Mouse (Mus musculus) forebrain, embryonic 12.5 days (tissue): ENCODE measurements at regions not wholly inside any gene's neighbourhood (a gene's known extent, or its start where the extent isn't known, plus 50 kb on each side); places are given as distances from the start of the nearest gene placed in this dataset.

Experiments used
- ATAC-seq: fragments of 200-750 bp; cut with Nextera tagmentation; 2 replicates; pipeline ENCODE4 v1.8.0; 2017; ENCODE audit warnings: moderate TSS enrichment; ENCODE audit not compliant: low FRiP score
- H3K27ac ChIP-seq: fragments of 300-500 bp; sonication (generic); 2 replicates; pipeline ENCODE4 v1.5.1; 2016; ENCODE audit warnings: mild to moderate bottlenecking
- H3K27me3 ChIP-seq: fragments of 300-500 bp; sonication (generic); 2 replicates; pipeline ENCODE4 v1.6.1; 2016; ENCODE audit warnings: mild to moderate bottlenecking
- H3K36me3 ChIP-seq: fragments of 300-500 bp; sonication (generic); replicated peaks from 2 replicates; pipeline ENCODE4 v1.6.1; 2016; ENCODE audit warnings: mild to moderate bottlenecking
- H3K4me1 ChIP-seq: fragments of 300-500 bp; sonication (generic); 2 replicates; pipeline ENCODE4 v1.6.1; 2016
- H3K4me2 ChIP-seq: fragments of 300-500 bp; sonication (generic); 2 replicates; pipeline ENCODE4 v1.6.1; 2016; ENCODE audit warnings: mild to moderate bottlenecking, moderate library complexity
- H3K4me3 ChIP-seq: fragments of 300-500 bp; sonication (generic); replicated peaks from 2 replicates; pipeline ENCODE4 v1.5.1; 2016; ENCODE audit warnings: mild to moderate bottlenecking
- H3K9ac ChIP-seq: fragments of 300-500 bp; sonication (generic); 2 replicates; pipeline ENCODE4 v1.6.1; 2016; ENCODE audit warnings: mild to moderate bottlenecking
- H3K9me3 ChIP-seq: fragments of 300-500 bp; sonication (generic); 2 replicates; pipeline ENCODE4 v1.6.1; 2016
- WGBS: fragments of 180-500 bp; shearing (Covaris S2); methylation state at CpG from one replicate; pipeline ENCODE4 v1.1.7; 2016; 5-methylcytosine and 5-hydroxymethylcytosine counted together

DNA sequence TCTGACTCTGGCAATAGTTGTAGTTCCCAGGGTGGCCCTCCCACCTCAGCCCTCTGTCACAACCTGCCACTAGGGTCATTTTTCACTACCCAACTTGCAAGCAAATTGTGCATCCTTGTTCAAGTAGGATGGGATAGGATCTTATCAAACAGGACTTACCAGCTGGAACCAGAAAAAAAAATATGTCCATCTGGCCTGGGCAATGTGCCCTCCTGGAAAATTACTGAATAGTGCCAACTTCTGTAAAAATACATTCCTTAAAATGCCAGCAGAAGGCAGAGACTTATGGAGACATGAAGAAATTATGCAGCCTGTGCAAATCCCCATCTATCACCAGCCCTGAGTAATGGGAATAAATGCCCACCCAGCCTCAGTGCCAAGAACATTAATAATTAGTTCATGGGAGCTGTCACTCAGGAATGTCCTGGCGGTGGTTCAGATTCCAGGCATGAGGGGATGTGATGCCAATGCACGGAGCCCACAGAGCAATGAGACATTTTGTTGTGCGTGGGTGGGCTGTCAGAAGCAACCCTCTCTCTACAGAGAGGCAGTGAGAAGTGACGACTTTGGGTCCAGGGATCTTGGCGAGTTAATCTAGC is 139.6 kb downstream of the Otor start:
- Histone ChIP-seq H3K4me1 (no peaks in the 10 kb centered on the region), H3K9ac (no peak overlapping the region), H3K36me3 (no peaks in the 10 kb centered on the region), H3K4me2 (no peak overlapping the region), H3K4me3 (no peak overlapping the region), H3K27ac (no peak overlapping the region), H3K27me3 (no peaks in the 10 kb centered on the region), H3K9me3 (no peaks in the 10 kb centered on the region)
- no peak for ATAC-seq
- 77% methylated on average over 5 of the region's 5 CpGs for WGBS

DNA sequence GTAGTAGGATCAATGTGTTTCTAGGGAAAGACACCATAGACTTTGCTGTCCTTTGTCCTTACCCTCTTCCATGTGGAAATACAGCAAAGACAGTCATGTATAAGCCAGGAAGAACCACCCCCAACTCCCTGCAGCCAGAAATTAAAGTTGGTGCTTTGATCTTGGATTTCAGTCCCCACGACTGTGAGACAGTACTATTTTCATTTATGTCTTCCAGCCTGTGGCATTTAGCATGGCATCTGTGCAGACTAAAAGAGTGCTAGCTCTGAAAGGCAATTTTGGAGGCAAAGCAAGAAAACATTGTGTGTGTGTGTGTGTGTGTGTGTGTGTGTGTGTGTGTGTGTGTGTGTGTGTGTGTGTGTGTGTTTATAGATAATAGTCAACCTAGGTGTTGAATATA is 144.1 kb downstream of the Otor start:
- 69% methylated on average over 1 of the region's 1 CpGs for WGBS
- no peaks in the 10 kb centered on the region for H3K36me3 ChIP-seq
- no peaks in the 10 kb centered on the region for H3K4me1 ChIP-seq
- no peaks in the 10 kb centered on the region for H3K27me3 ChIP-seq
- ATAC-seq: no peak
- H3K9me3 ChIP-seq: no peaks in the 10 kb centered on the region
- no peak overlapping the region for H3K27ac ChIP-seq
- H3K4me3 ChIP-seq: no peak overlapping the region
- no peak overlapping the region for H3K9ac ChIP-seq
- H3K4me2 ChIP-seq: no peak overlapping the region

DNA sequence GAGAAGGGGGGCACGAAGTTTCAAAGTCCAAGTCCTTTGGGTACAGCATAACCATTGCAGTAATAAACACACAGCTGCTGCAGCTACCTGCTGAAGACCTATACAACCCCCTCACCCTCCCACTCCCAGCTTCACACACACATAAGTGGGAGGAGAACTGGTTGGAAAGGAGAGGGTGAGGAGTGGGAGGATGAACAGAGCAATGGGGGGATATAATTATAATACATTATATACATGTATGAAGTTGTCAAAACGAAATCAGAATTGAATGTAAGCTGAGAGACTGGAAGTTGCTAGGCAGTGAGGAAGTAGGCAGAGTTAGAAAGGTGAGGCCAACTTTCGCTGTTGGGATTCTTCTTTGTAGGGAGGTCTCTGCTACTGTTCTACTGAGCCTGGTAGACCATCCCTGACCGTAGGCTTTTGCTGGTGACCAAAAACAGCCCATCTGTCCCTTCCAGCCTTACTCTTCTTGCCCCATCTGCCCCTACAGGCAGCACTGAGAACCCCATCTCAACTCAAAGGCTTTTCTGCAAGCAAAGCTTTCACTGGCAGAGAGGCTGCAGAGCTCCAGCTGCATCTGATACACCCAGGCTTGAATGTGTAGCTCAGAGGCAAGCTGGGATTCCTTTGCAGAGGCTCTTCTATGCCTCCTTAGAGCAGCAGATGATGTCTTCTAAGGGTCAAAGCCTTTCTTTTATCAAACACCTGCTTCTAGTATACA is 146.3 kb downstream of the Otor start:
- Histone ChIP-seq H3K4me1 (no peaks in the 10 kb centered on the region), H3K36me3 (no peaks in the 10 kb centered on the region), H3K27ac (no peak overlapping the region), H3K4me2 (no peak overlapping the region), H3K27me3 (no peaks in the 10 kb centered on the region), H3K9ac (no peak overlapping the region), H3K9me3 (no peaks in the 10 kb centered on the region), H3K4me3 (no peak overlapping the region)
- no peak for ATAC-seq
- 68% methylated on average over 4 of the region's 4 CpGs for WGBS

DNA sequence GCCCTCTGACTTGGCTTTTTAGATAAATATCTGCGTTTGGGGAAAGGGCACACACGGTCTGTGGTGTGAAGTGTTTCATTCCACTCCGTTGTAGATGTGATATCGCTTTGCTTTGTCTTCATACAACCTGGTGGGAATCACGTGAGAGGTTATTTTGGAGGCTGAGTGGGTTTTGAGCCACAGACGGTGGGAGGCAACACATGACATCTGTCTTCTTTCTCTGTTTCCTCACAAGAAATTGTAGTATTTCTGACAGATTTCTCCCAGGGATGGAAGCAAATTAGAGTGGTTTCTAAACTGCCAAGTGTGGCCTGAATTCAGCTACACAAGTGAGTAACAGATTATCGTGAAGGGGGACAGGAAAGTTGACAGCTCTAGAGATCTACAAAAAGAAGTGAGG is 155.5 kb downstream of the Otor start:
- H3K4me3 ChIP-seq: no peak overlapping the region
- no peak overlapping the region for H3K4me2 ChIP-seq
- H3K36me3 ChIP-seq: no peaks in the 10 kb centered on the region
- H3K4me1 ChIP-seq: no peaks in the 10 kb centered on the region
- no peak overlapping the region for H3K9ac ChIP-seq
- ATAC-seq: no peak
- no peaks in the 10 kb centered on the region for H3K27me3 ChIP-seq
- H3K27ac ChIP-seq: no peak overlapping the region
- no peaks in the 10 kb centered on the region for H3K9me3 ChIP-seq
- 80% methylated on average over 7 of the region's 7 CpGs for WGBS

DNA sequence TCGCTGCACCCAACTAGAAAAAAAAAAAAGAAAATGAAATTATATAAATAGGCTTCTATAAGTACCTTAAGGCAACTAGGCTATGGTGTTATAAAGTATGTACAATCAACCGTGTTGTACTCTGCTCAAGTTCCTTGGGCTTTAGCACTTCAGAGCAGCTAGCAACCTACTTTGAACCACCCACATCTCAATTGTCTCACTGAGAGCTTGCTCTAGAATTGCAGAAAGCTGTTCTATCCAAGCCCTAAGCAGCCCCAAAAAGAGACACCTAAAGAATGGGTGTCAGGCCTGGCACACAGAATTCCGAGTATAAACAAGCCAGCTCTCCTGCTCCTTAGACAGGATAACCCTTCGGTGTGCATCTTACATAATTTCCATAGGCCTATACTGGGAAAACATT is 162.0 kb downstream of the Otor start:
- Histone ChIP-seq H3K36me3 (no peaks in the 10 kb centered on the region), H3K27ac (no peak overlapping the region), H3K4me1 (no peaks in the 10 kb centered on the region), H3K27me3 (no peaks in the 10 kb centered on the region), H3K9me3 (no peaks in the 10 kb centered on the region), H3K4me3 (no peak overlapping the region), H3K4me2 (no peak overlapping the region), H3K9ac (no peak overlapping the region)
- WGBS: 87% methylated on average over 4 of the region's 4 CpGs
- ATAC-seq: no peak

DNA sequence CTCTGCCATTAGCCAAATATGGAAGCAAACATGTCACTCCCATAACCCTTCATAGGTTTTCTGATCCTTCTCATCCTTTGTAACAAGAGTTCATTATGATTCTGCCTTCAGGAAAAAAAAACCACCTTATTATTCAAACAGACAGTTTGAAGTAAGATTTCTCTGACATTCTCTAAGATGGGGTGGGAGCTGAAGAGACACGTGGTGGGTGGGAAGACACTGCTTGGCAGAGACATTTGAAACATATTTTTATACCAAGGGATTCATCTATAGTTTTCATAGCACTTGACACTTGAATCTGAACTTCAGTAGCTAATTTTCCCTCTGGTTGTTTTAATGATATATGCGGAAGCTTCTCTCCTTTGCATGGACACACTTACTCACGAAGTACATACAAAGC is 165.5 kb downstream of the Otor start:
- Histone ChIP-seq H3K9me3 (no peaks in the 10 kb centered on the region), H3K36me3 (no peaks in the 10 kb centered on the region), H3K27ac (no peak overlapping the region), H3K9ac (no peak overlapping the region), H3K27me3 (no peaks in the 10 kb centered on the region), H3K4me2 (no peak overlapping the region), H3K4me3 (no peak overlapping the region), H3K4me1 (no peaks in the 10 kb centered on the region)
- no peak for ATAC-seq
- WGBS: 94% methylated on average over 3 of the region's 3 CpGs

DNA sequence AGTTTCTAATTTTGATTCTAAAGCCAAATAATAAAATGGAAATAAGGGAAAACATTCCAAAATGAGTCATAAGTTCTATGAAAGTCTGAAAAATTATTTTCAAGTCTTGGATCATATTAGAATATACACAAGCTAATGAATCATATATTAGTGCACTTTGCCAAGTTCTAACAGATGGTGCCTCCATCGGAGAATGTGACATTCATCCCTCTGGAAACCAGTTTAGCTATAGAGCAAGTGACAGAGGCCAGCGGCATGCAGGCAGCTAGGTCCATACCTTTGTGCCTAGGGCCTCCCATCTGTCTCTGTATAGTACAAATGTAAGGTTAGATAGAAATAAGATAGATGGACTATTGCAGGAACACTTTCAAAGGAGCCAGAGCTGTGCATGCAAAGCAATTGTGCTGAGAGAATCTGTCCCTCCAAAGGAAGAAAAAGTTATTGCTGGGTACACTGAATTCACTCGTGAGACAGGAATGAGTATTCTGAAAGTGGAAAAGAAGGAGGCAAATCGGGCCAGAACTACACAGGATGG is 167.9 kb downstream of the Otor start:
- Histone ChIP-seq H3K27ac (no peak overlapping the region), H3K4me2 (no peak overlapping the region), H3K9me3 (no peaks in the 10 kb centered on the region), H3K4me3 (no peak overlapping the region), H3K27me3 (no peaks in the 10 kb centered on the region), H3K4me1 (no peaks in the 10 kb centered on the region), H3K36me3 (no peaks in the 10 kb centered on the region), H3K9ac (no peak overlapping the region)
- no peak for ATAC-seq
- 94% methylated on average over 4 of the region's 4 CpGs for WGBS

DNA sequence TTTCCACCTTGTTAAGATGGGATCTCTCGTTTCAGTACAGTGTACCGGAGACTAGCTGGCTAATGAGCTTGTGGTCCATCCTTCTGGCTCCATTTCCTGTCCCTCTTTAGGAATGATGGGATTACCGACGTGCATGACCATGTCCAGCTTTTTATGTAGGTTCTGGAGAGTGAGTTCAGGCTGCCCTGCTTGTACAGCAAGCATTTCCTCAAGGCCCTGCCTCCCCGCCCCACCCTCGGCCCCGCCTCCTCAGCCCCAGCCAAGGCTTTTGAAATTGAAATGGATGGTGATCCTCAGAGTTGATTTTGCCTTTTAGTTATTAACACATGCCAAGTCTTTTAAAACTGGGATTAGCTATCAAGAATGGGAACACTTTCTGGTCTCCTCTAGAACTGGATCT is 190.8 kb downstream of the Otor start:
- WGBS: 45% methylated on average over 7 of the region's 7 CpGs
- no peak; the same call in 1 of the 2 replicates for ATAC-seq

DNA sequence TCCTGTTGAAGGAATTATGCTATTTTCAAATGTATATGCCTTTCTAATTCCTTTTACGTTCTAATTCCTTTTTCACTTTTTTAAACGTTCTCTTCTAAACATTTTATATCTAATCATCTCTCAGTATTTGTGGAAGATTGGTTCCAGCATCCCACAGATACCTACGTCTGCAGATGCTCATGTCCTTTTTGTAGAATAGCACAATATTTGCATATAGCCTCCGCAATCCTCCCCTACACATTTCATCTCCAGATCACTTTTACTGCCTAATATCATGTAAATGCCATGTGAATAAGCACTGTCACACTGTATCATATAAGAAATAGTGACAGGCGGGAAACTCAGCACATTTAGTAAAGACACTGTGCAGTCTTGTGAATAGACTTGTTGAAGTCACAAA is 192.6 kb downstream of the Otor start:
- Histone ChIP-seq H3K4me3 (no peak overlapping the region), H3K9me3 (no peaks in the 10 kb centered on the region), H3K4me1 (no peaks in the 10 kb centered on the region), H3K9ac (no peak overlapping the region), H3K27ac (no peak overlapping the region), H3K4me2 (no peak overlapping the region), H3K27me3 (no peaks in the 10 kb centered on the region), H3K36me3 (no peaks in the 10 kb centered on the region)
- ATAC-seq: no peak
- WGBS: 84% methylated on average over 5 of the region's 5 CpGs

More for the DNA sequence above, 190.8 kb downstream of the Otor start:
- no peaks in the 10 kb centered on the region for H3K9me3 ChIP-seq
- H3K27ac ChIP-seq: no peak overlapping the region
- H3K36me3 ChIP-seq: no peaks in the 10 kb centered on the region
- no peaks in the 10 kb centered on the region for H3K27me3 ChIP-seq
- H3K9ac ChIP-seq: no peak overlapping the region
- no peak overlapping the region for H3K4me2 ChIP-seq
- no peak overlapping the region for H3K4me3 ChIP-seq
- no peaks in the 10 kb centered on the region for H3K4me1 ChIP-seq

DNA sequence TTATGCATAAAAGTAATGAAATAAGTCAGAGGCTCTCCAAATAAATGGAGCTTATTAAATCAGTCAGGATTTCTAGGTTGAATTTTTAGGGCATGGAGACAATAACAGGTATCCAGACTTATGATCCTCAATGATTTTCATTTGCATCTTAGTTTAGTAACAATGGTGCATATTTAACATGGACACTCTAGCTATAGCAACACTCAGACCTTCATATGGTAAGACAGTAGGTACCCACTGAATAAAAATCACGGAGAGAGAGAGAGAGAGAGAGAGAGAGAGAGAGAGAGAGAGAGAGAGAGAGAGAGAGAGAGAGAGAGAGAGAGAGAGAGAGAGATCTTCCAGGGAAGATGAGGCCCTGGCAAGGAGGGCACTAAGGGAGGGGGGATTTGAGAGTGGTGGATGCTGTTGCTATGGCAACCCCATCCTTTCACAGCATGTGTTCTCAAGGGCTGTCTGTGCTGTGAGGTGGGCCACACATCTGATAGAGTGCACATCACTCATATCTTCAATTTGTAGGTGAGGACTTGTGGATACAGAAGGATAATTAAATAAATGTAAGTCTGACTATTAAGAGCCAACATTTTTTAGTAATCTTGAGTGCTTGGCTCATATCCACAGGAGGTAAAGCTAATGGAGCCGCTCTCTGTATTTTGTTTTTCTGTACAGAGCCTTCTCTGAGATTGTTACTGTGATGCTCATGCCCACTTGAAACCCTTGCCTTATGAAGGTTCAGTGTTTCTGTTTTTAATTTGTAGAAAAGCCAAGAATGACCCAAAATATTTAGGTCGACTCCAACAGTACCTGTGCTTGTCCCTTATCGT is 227.7 kb downstream of the Otor start:
- Histone ChIP-seq H3K27me3 (no peaks in the 10 kb centered on the region), H3K4me1 (no peaks in the 10 kb centered on the region; the same call in 1 of the 2 replicates), H3K9me3 (no peaks in the 10 kb centered on the region), H3K4me3 (no peak overlapping the region), H3K27ac (no peak overlapping the region), H3K9ac (no peak overlapping the region), H3K36me3 (no peaks in the 10 kb centered on the region), H3K4me2 (no peak overlapping the region)
- ATAC-seq: peak; percentile 92
- 75% methylated on average over 4 of the region's 4 CpGs for WGBS

DNA sequence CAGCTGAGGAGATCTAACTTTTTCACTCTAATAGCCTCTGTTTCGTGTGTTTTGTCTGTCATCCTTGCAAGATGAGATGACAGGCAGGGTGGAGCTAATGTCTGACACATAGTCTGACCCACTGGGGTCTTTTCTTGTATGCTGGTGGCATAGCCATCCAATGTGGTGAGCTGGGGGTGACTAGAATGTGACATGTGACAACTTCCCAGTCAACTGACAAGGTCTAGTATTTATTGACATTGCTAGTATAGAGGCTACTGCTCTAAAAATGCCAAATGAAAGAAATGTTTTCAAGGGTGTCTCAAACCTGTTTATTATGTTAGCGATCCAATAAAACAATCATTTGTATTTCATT is 228.3 kb downstream of the Otor start:
- Histone ChIP-seq H3K9ac (no peak overlapping the region), H3K27me3 (no peaks in the 10 kb centered on the region), H3K4me2 (no peak overlapping the region), H3K4me1 (no peaks in the 10 kb centered on the region; the same call in 1 of the 2 replicates), H3K27ac (no peak overlapping the region), H3K4me3 (no peak overlapping the region), H3K36me3 (no peaks in the 10 kb centered on the region), H3K9me3 (no peaks in the 10 kb centered on the region)
- 74% methylated on average over 2 of the region's 2 CpGs for WGBS
- no peak; the same call in none of the 2 replicates for ATAC-seq

DNA sequence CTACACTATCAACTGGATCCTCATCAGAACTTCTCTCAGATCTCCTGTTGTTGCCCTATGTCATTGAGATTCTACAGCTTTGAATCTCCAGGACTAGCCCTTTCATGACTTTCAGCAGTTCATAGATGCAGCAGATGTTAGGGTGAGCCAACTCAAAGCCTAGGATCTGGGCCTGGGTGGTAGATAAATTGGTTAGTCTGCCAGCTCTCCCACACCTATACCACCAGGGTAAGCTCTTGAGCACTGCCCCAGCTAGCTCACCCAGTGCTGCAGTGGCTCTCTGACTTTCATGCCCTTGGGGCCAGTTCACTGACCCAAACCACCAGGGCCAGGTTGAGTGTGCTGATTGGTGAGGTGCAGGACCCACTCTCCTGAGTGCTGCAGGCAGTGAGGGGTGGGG is 220.5 kb upstream of the Pcsk2 start:
- H3K4me2 ChIP-seq: no peak overlapping the region
- H3K27ac ChIP-seq: no peak overlapping the region
- H3K9ac ChIP-seq: no peak overlapping the region
- no peaks in the 10 kb centered on the region for H3K36me3 ChIP-seq
- H3K9me3 ChIP-seq: no peaks in the 10 kb centered on the region
- no peak overlapping the region for H3K4me3 ChIP-seq
- no peaks in the 10 kb centered on the region for H3K27me3 ChIP-seq
- no peaks in the 10 kb centered on the region for H3K4me1 ChIP-seq
- ATAC-seq: no peak
